Mouse (Mus musculus): ENCODE data around the gene 4930442H23Rik.

GRCm38 (mm10) chr10:81184765-81185164, 1.1 kb upstream of the 4930442H23Rik start:
- TF ChIP-seq MYOG (IDR thresholded peaks at IDR 0.05; ENCODE audit: control insufficient read depth, extremely low read depth, insufficient read length) (no peak), CTCF (IDR thresholded peaks at IDR 0.05; ENCODE audit: control insufficient read depth, insufficient read depth, insufficient read length) (no peak), MAX (IDR thresholded peaks at IDR 0.05) (no peak), USF1 (IDR thresholded peaks at IDR 0.05; ENCODE audit: low read depth) (no peak), MYOD1 (IDR thresholded peaks at IDR 0.05; ENCODE audit: control insufficient read depth, insufficient read length, low read depth) (no peak), CEBPB (IDR thresholded peaks at IDR 0.05; ENCODE audit: low read depth) (no peak)
